Mouse (Mus musculus): ENCODE measurements around the gene 2210016F16Rik. TPM values are rescaled to one million over a fixed set of nuclear protein-coding genes. Genes with fewer than 3 reads are reported as not detected.

2210016F16Rik gene
- 30.6 and 33.0 TPM in 2 replicates for polyA plus RNA-seq (2014; fragmentation: Nextera tagmentation; extraction: Ambion mirVana)

DNA sequence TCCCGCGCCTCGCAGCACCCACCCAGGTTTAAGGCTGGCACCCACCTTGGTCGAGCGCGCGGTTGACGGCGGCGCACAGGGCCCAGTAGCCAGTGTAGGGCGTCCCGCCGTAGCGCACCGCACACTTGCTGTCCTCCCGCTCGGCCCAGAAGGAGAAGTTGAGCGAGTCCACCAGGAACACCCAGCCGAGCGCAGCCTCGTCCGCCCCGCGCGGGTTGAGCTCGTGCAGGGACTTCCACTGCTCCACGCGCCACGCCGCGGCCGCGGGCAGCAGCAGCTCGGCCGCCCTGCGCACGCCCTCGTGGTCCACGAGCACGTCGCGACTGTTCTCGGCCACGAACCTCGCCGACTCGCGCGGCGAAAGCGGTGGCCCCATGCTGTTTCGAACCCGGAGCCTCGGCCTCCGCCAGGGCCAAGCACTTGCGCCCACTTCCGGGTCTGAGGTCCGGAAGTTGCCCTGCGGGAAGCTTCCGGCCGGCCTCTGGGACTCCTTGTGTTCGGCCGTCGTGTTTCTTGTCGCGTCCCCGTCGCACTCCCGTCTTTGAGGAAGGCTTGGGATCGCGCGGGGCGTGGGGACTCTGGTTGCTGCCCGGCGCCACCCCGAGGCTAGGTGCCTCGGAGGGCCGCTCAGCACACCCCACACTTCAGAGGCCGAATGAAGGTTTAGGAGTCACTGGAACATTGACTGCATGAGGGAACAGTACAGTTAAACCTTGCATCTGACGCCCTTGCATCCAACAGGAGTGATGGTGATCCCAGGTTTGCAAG, at the start of gene 2210016F16Rik:
Gene 2210016F16Rik (minus strand): TSS at position 447 of the 768 bp plus-strand sequence.
- H3K27ac ChIP-seq (ENCODE audit: low read length): no peak within 1 kb of the TSS; the same call in 1 of the 2 replicates
- 4% methylated on average over 80 of the region's 80 CpGs for WGBS

DNA sequence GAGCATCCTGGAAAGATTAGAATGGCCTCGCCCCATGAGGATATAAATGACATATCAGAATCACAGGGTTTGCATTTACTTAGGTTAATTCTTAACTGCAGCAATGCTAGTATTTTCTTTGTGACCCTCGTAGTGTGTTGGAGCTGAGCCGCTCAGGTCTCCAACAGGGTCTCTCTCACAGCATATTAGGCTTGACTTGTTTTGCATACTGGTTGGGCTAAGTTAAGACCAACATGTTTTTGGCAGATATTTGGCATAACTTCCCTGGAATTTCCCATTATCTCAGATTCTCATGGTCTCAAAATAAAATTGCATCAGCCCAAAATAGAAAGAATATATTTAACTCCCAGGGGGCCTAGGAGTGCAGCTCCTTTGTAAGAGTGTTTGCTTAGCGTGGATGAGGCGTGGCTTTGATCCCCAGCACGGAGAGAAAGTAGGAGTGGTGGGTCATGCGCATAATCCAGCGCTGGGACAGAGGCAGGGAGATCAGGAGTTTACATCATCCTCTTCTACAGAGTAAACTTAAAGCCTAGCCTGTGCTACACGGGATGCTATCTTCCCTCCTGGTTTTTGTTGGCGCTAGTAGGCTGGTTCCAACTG, 38.1 kb upstream of the 2210016F16Rik start:
- Histone ChIP-seq H3K9ac (replicated peaks; ENCODE audit: low read depth, low read length) (no peak overlapping the region), H3K4me3 (ENCODE audit: low read depth, low read length) (no peak overlapping the region), H3K4me2 (replicated peaks; ENCODE audit: low read depth, low read length) (no peak overlapping the region), H3K36me3 (ENCODE audit: control insufficient read depth, insufficient read depth, low read length) (no peaks in the 10 kb centered on the region), H3K27ac (ENCODE audit: low read length) (no peak overlapping the region), H3K27me3 (ENCODE audit: control insufficient read depth, insufficient read depth, low read length) (no peaks in the 10 kb centered on the region), H3K9me3 (ENCODE audit: control insufficient read depth, low read depth, low read length) (no peaks in the 10 kb centered on the region), H3K4me1 (ENCODE audit: control insufficient read depth, insufficient read depth, low read length) (0 out of 2 replicates have a peak, but pooled peaks cover 2% of the 10 kb centered on the region)
- ATAC-seq (ENCODE audit: insufficient number of reproducible peaks, insufficient read depth, low FRiP score, low read depth): peak; percentile 72
- 45% methylated on average over 10 of the region's 10 CpGs for WGBS

More for the DNA sequence above, at the start of gene 2210016F16Rik:
- Histone ChIP-seq H3K4me2 (replicated peaks; ENCODE audit: low read depth, low read length) (peak within 1 kb of the TSS; percentile 93), H3K27me3 (ENCODE audit: control insufficient read depth, insufficient read depth, low read length) (no peaks in the 10 kb centered on the region), H3K9ac (replicated peaks; ENCODE audit: low read depth, low read length) (peak within 1 kb of the TSS; percentile 64), H3K4me3 (ENCODE audit: low read depth, low read length) (peak within 1 kb of the TSS; percentile 79), H3K4me1 (ENCODE audit: control insufficient read depth, insufficient read depth, low read length) (peaks cover 3% of the 10 kb centered on the region; the same call in 1 of the 2 replicates), H3K9me3 (ENCODE audit: control insufficient read depth, low read depth, low read length) (peaks cover 12% of the 10 kb centered on the region; the same call in 1 of the 2 replicates), H3K36me3 (ENCODE audit: control insufficient read depth, insufficient read depth, low read length) (peaks cover 23% of the 10 kb centered on the region)
- peak; percentile 72; the same call in 1 of the 2 replicates for ATAC-seq (ENCODE audit: insufficient number of reproducible peaks, insufficient read depth, low FRiP score, low read depth)

DNA sequence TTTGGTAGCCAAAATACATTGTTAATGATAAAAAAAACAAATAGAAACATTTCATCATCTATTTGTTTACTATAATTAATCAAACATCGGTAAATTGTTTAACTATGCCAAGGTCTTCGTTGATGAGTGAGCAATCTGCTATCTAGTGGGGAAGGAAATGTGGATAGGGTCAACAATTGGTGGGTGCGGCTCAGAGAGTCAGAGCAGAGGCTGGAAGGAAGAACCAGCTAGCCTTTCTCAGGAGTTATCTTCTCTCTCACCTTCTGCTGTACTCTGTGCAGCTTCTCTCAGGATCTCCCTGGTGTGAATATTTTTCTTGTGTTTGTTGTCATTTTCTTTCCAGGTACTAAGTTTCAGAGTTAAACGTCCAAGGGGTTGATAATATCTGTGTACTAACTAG, 37.2 kb upstream of the 2210016F16Rik start:
- Histone ChIP-seq H3K36me3 (ENCODE audit: control insufficient read depth, insufficient read depth, low read length) (no peaks in the 10 kb centered on the region), H3K4me1 (ENCODE audit: control insufficient read depth, insufficient read depth, low read length) (0 out of 2 replicates have a peak, but pooled peaks cover 2% of the 10 kb centered on the region), H3K4me3 (ENCODE audit: low read depth, low read length) (no peak overlapping the region), H3K27ac (ENCODE audit: low read length) (no peak overlapping the region), H3K4me2 (replicated peaks; ENCODE audit: low read depth, low read length) (no peak overlapping the region), H3K27me3 (ENCODE audit: control insufficient read depth, insufficient read depth, low read length) (no peaks in the 10 kb centered on the region), H3K9me3 (ENCODE audit: control insufficient read depth, low read depth, low read length) (no peaks in the 10 kb centered on the region), H3K9ac (replicated peaks; ENCODE audit: low read depth, low read length) (no peak overlapping the region)
- no peak for ATAC-seq (ENCODE audit: insufficient number of reproducible peaks, insufficient read depth, low FRiP score, low read depth)
- 69% methylated on average over 4 of the region's 4 CpGs for WGBS

DNA sequence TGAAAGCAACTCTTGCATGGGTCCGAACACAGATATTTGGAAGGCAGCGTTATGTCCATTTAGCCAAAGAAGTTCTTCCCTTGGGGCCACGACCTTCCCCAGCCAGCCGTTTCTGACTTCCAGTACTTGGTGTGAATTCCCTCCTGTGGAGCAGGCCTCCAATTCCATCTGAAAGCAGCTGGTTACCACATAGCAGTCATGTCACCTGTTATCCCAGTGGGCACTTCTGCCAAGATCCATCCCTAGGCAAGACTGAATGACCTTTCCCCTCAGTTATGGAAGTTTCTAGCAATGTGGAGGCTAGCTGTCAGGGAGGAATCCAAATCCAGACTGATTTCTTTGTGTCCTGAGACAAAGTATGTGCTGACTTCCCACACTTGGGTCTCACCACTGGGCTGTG, 36.0 kb upstream of the 2210016F16Rik start:
- Histone ChIP-seq H3K4me2 (replicated peaks; ENCODE audit: low read depth, low read length) (no peak overlapping the region), H3K36me3 (ENCODE audit: control insufficient read depth, insufficient read depth, low read length) (no peaks in the 10 kb centered on the region), H3K9ac (replicated peaks; ENCODE audit: low read depth, low read length) (no peak overlapping the region), H3K27ac (ENCODE audit: low read length) (no peak overlapping the region), H3K27me3 (ENCODE audit: control insufficient read depth, insufficient read depth, low read length) (no peaks in the 10 kb centered on the region), H3K4me1 (ENCODE audit: control insufficient read depth, insufficient read depth, low read length) (0 out of 2 replicates have a peak, but pooled peaks cover 2% of the 10 kb centered on the region), H3K9me3 (ENCODE audit: control insufficient read depth, low read depth, low read length) (no peaks in the 10 kb centered on the region), H3K4me3 (ENCODE audit: low read depth, low read length) (no peak overlapping the region)
- WGBS: 79% methylated on average over 4 of the region's 4 CpGs
- no peak for ATAC-seq (ENCODE audit: insufficient number of reproducible peaks, insufficient read depth, low FRiP score, low read depth)

DNA sequence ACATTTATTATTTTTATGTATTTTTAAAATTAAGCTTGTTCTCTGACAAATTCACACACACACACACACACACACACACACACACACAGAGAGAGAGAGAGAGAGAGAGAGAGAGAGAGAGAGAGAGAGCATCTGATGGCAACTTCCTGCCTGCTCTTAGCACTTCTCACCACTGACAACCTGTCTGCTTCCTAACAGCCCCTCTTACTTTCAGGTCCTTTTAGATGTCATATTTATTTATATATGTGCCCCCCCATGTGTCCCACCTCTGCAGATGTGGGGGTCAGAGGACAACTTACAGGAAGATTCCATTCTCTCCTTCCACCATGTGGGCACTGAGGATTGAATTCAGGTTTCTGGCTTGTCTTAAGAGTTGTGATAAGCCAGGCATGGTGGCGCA, 34.2 kb upstream of the 2210016F16Rik start:
- no peak for ATAC-seq (ENCODE audit: insufficient number of reproducible peaks, insufficient read depth, low FRiP score, low read depth)
- H3K27ac ChIP-seq (ENCODE audit: low read length): no peak overlapping the region
- no peaks in the 10 kb centered on the region for H3K36me3 ChIP-seq (ENCODE audit: control insufficient read depth, insufficient read depth, low read length)
- no peak overlapping the region for H3K4me3 ChIP-seq (ENCODE audit: low read depth, low read length)
- no peaks in the 10 kb centered on the region for H3K9me3 ChIP-seq (ENCODE audit: control insufficient read depth, low read depth, low read length)
- no peaks in the 10 kb centered on the region for H3K27me3 ChIP-seq (ENCODE audit: control insufficient read depth, insufficient read depth, low read length)
- 0 out of 2 replicates have a peak, but pooled peaks cover 2% of the 10 kb centered on the region for H3K4me1 ChIP-seq (ENCODE audit: control insufficient read depth, insufficient read depth, low read length)
- H3K4me2 ChIP-seq (replicated peaks; ENCODE audit: low read depth, low read length): no peak overlapping the region
- H3K9ac ChIP-seq (replicated peaks; ENCODE audit: low read depth, low read length): no peak overlapping the region
- WGBS: 100% methylated on average over 1 of the region's 1 CpGs

DNA sequence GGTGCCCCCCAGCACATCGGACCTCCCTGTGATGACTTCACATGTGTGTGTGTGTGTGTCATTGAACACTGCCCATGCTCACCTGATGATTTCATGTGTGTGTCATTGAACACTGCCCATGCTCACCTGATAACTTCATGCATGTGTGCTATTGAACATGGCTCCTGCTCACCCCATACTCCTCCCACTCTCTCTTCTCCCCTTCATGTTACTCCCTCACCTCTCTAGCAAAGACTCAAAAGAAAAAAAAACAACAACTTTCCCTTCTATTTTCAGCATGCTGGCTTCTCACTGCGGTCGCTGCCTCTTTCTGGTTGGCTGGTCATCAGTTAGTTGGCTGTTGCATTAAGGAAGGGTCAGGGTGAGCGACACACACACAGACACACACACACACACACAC, 33.6 kb upstream of the 2210016F16Rik start:
- Histone ChIP-seq H3K27me3 (ENCODE audit: control insufficient read depth, insufficient read depth, low read length) (no peaks in the 10 kb centered on the region), H3K4me3 (ENCODE audit: low read depth, low read length) (no peak overlapping the region), H3K9ac (replicated peaks; ENCODE audit: low read depth, low read length) (no peak overlapping the region), H3K4me1 (ENCODE audit: control insufficient read depth, insufficient read depth, low read length) (0 out of 2 replicates have a peak, but pooled peaks cover 2% of the 10 kb centered on the region), H3K27ac (ENCODE audit: low read length) (no peak overlapping the region), H3K36me3 (ENCODE audit: control insufficient read depth, insufficient read depth, low read length) (no peaks in the 10 kb centered on the region), H3K9me3 (ENCODE audit: control insufficient read depth, low read depth, low read length) (no peaks in the 10 kb centered on the region), H3K4me2 (replicated peaks; ENCODE audit: low read depth, low read length) (no peak overlapping the region)
- ATAC-seq (ENCODE audit: insufficient number of reproducible peaks, insufficient read depth, low FRiP score, low read depth): no peak
- WGBS: 90% methylated on average over 4 of the region's 4 CpGs

DNA sequence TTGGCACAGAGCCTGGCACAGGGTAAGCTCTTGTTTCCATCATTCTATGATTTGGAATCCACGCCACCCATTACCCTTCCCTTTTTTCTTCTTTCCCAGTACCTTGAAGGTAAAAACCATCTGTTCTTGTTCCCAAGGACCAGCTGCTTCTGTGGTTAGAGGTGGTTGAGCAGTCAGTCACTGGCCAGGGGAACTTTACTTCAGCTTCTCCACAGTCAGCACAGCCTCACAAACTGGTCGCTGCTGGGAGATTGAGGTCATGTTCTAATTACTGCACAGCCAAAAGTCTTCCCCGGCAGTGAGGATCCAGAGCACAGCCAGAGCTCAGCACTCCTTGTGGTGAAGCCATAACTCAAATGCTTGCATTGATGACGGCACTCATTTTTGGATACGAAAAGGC, 30.8 kb upstream of the 2210016F16Rik start:
- no peaks in the 10 kb centered on the region; the same call in 1 of the 2 replicates for H3K9me3 ChIP-seq (ENCODE audit: control insufficient read depth, low read depth, low read length)
- H3K4me3 ChIP-seq (ENCODE audit: low read depth, low read length): no peak overlapping the region
- no peaks in the 10 kb centered on the region for H3K36me3 ChIP-seq (ENCODE audit: control insufficient read depth, insufficient read depth, low read length)
- 62% methylated on average over 5 of the region's 5 CpGs for WGBS
- ATAC-seq (ENCODE audit: insufficient number of reproducible peaks, insufficient read depth, low FRiP score, low read depth): no peak
- H3K4me1 ChIP-seq (ENCODE audit: control insufficient read depth, insufficient read depth, low read length): no peaks in the 10 kb centered on the region
- no peaks in the 10 kb centered on the region for H3K27me3 ChIP-seq (ENCODE audit: control insufficient read depth, insufficient read depth, low read length)
- H3K4me2 ChIP-seq (replicated peaks; ENCODE audit: low read depth, low read length): no peak overlapping the region
- no peak overlapping the region for H3K27ac ChIP-seq (ENCODE audit: low read length)
- H3K9ac ChIP-seq (replicated peaks; ENCODE audit: low read depth, low read length): no peak overlapping the region

DNA sequence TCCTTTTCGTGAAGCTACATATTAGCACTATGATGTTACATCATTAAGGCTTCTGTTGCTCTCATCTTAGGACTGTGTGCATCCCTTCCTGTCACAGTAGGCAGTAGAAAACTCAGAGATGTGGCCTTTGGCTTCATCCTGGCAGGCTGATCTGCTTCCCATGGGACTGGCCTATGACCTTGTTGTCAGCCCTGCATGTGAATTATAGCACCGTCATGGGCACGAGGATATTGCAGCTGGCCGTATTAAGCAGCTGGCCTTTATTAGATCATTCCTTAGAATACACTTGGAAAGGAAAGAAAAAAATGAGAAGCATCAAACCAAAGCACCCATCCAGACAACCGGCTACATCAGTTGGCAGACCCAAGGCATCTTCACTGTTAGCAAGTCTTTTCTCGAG, 30.3 kb upstream of the 2210016F16Rik start:
- Histone ChIP-seq H3K4me3 (ENCODE audit: low read depth, low read length) (no peak overlapping the region), H3K9ac (replicated peaks; ENCODE audit: low read depth, low read length) (no peak overlapping the region), H3K27me3 (ENCODE audit: control insufficient read depth, insufficient read depth, low read length) (no peaks in the 10 kb centered on the region), H3K9me3 (ENCODE audit: control insufficient read depth, low read depth, low read length) (no peaks in the 10 kb centered on the region; the same call in 1 of the 2 replicates), H3K4me2 (replicated peaks; ENCODE audit: low read depth, low read length) (no peak overlapping the region), H3K36me3 (ENCODE audit: control insufficient read depth, insufficient read depth, low read length) (no peaks in the 10 kb centered on the region), H3K4me1 (ENCODE audit: control insufficient read depth, insufficient read depth, low read length) (no peaks in the 10 kb centered on the region), H3K27ac (ENCODE audit: low read length) (no peak overlapping the region)
- ATAC-seq (ENCODE audit: insufficient number of reproducible peaks, insufficient read depth, low FRiP score, low read depth): no peak
- 56% methylated on average over 6 of the region's 6 CpGs for WGBS

Measured in stomach, embryonic 14.5 days (tissue).